Mouse (Mus musculus) gastrocnemius, adult 2 months (tissue): ENCODE measurements around the gene Scn4b. TPM values are rescaled to one million over a fixed set of nuclear protein-coding genes. Genes with fewer than 3 reads are reported as not detected.
A peak's percentile ranks its signal among the peaks of the same experiment; 100 is the strongest.

Experiments
- DNase-seq: peaks from one replicate; pipeline ENCODE4 v3.0.0; 2022
- H3K27ac ChIP-seq: fragments of 200-600 bp; 2 replicates; pipeline ENCODE4 v1.8.1; 2022; ENCODE audit warnings: mild to moderate bottlenecking
- H3K4me3 ChIP-seq: fragments of 200-600 bp; 2 replicates; pipeline ENCODE4 v1.8.1; 2022; ENCODE audit warnings: mild to moderate bottlenecking, moderate library complexity
- CTCF ChIP-seq: fragments of 200-600 bp; IDR thresholded peaks from 2 replicates; pipeline ENCODE4 v1.8.1; 2022; ENCODE audit warnings: antibody characterized with exemption, mild to moderate bottlenecking, moderate library complexity
- intact Hi-C: fragments of 180-260 bp; cut with DNase I; formaldehyde crosslinking; loops from one replicate; pipeline ENCODE4 v1.15.1; 2025
- long read RNA-seq, 2 experiments: library from polyadenylated mRNA; stranded (forward); transcript quantifications; one replicate each; pipeline ENCODE4 v2.0.0; 2021
- total RNA-seq, 2 experiments: library from RNA; stranded (reverse); gene quantifications; 2 replicates each; pipeline ENCODE4 v1.2.3; 2021

Scn4b gene
- total RNA-seq: 100 to 1,000 TPM; 201 to 246 TPM
- long read RNA-seq, experiment 1, full-length matches to known transcripts: 19 of 50 reads
- long read RNA-seq, experiment 1, partial matches to known transcripts: 31 of 50 reads
- long read RNA-seq, experiment 1, other reads (novel, unspliced or antisense): 0 of 50 reads
- long read RNA-seq, experiment 2, full-length matches to known transcripts: 35 of 70 reads
- long read RNA-seq, experiment 2, partial matches to known transcripts: 5 of 70 reads
- long read RNA-seq, experiment 2, other reads (novel, unspliced or antisense): 30 of 70 reads

DNA sequence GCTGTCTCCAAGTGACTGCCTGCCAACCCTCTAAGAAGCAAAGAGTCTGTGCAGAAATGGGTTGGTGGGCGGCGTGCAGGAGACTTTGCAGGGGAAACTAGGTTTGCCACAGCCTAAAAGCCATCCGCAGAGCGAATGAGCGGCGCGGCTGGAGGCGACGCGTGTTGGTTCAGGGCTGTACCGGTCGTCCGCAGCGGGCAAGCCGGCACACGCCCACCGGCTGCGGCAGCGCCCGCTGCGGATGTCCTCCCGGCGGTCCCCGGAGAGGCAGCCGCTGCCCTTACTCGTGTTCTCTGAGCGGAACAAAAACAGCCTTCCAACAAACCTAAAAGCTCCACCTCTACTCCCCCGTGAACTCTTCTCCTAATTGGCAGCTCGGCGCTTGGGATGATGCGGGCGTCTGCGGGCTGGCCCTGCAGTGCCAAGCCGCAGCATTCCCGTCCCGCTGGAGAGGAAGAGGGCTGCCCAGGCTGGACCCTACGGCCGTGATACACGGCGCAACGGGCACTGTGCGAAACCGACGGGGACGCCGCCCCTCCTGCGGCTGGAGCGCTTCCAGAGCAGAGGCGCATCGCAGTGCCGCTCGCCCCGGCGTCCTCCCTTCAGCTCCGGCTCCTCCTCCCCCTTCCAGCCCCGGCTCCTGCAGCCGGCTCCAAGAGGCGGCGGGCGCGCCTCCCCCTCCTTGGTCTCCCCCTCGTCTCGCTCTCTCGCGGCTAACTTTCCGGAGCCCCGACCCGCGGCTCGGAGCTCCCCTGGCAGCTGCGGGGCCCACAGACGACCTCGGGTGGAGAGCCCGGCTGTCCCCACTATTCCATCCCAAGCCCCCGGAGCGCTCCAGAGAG lies at the start of gene Scn4b:
TSS of gene Scn4b (plus strand) at position 205 of the 842 bp plus-strand sequence.
- no peak for TF ChIP-seq CTCF
- Histone ChIP-seq H3K27ac (peak within 1 kb of the TSS; percentile 94), H3K4me3 (peak within 1 kb of the TSS; percentile 78)
- peak; percentile 90 for DNase-seq
- intact Hi-C loops: no loop called here

DNA sequence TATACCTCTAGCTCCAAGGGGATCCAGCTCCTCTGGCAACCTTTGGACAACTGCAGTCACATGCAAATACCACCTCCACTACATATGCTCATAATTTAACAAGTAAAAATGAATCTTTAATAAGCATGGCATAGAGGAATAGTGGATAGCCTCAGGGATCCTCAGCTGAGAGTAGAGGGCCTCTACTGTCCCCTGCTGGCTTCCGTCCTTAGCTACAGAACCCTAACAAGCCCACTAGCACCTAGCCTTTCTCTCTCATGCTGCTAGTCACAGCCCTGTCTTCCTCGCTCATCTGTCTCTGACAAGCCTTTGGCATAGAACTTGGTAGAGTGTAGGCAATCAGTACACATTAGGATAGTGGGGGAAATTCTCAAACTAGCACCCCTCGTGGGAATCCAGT lies 47.4 kb upstream of the Scn4b start:
- peak; percentile 20; the same call in 1 of the 2 replicates for TF ChIP-seq CTCF
- Histone ChIP-seq H3K27ac (no peak overlapping the region), H3K4me3 (no peak overlapping the region)
- intact Hi-C loops: no loop called here
- DNase-seq: no peak

DNA sequence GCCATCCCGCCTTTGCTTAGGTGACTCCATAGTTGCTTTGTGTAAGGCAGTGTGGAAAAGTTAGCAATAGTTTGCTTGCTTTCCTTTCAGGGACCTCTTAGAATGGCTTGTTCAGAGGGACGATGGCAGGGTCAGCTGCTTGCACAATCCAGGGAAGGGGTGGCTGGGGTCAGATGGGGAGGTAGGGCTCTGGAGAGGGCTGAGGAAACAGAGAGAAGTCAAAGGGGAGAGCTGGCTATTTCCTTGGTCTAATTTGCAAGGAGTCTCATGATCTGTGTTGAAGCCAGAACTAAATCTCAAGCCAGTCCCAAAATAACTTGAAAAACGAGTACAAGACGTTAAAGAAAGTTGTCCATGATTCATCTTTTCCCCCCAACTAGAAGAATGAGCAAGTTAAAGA lies 45.6 kb upstream of the Scn4b start:
- no peak for DNase-seq
- TF ChIP-seq CTCF: no peak
- Histone ChIP-seq H3K4me3 (no peak overlapping the region), H3K27ac (peak overlapping the region; percentile 58)
- intact Hi-C loops: no loop called here

DNA sequence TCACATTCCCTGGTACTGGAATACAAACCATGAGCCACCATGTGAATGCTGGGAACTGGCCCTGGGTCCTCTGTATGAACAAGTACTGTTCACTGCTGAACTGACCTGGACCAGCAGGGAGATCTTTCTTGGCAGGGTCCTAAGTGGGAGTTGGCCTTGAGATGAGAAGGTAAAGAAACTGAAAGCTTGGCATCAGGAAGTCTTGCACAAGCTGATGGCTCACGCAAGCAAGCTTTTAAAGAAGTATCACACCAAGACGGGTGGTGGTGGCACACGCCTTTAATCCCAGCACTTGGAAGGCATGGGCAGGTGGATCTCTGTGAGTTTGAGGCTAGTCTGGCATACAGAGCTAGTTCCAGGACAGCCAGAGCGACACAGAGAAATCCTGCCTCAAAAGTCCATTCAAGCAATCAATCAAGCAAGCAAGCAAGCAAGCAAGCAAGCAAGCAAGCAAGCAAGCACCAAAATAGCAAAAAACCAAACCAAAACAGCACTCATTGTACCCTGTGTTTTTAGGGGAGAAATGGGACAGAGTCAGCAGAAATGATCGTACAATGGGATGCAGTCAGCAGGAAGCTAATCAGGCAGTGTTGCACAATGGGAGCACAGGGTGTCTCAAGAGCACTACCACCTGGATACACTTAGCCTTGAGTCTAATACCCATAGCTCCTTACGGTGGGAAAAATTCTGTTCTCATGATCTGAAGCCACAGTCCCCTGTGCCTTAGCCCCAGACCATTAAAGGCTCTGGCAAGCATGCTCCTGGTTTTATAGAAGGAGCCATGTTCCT lies 42.9 kb upstream of the Scn4b start:
- no peak overlapping the region for H3K4me3 ChIP-seq
- intact Hi-C loops: no loop called here

GRCm38 (mm10) chr9:45097877-45098276 lies 40.3 kb upstream of the Scn4b start:
- intact Hi-C loops: no loop called here
- TF ChIP-seq CTCF: no peak
- DNase-seq: no peak
- no peak overlapping the region for H3K4me3 ChIP-seq
- no peak overlapping the region for H3K27ac ChIP-seq

More for the DNA sequence above, 42.9 kb upstream of the Scn4b start:
- no peak for TF ChIP-seq CTCF
- DNase-seq: no peak
- no peak overlapping the region for H3K27ac ChIP-seq

DNA sequence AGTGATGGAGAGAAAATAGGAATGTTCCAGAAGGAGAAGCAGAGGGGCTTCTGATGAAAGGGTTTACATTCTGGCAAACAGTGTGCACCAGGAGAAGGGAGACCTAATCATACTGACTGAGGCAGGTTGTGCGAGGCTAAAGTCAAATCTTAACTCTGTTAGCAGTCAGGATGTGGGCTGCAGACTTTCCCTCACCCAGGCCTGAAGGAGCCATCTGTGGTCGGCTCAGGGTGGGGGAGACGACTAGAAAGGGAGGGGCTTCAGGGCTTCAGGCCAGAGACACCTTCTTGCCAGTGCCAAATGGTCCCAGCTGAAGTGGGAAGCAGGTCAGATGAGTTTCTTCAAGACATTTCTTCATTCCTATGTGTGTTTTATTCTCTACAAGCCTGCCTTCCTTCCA lies 39.8 kb upstream of the Scn4b start:
- TF ChIP-seq CTCF: no peak
- Histone ChIP-seq H3K27ac (no peak overlapping the region), H3K4me3 (no peak overlapping the region)
- intact Hi-C loops: no loop called here
- no peak for DNase-seq

GRCm38 (mm10) chr9:45102528-45102927 lies 35.7 kb upstream of the Scn4b start:
- DNase-seq: no peak
- no peak overlapping the region for H3K4me3 ChIP-seq
- intact Hi-C loops: no loop called here
- TF ChIP-seq CTCF: no peak
- no peak overlapping the region for H3K27ac ChIP-seq

- no peak for DNase-seq
- intact Hi-C loops: no loop called here
- no peak for TF ChIP-seq CTCF
- H3K27ac ChIP-seq: no peak overlapping the region
- H3K4me3 ChIP-seq: no peak overlapping the region
Observed at GRCm38 (mm10) chr9:45103211-45103979, 34.8 kb upstream of the Scn4b start.

DNA sequence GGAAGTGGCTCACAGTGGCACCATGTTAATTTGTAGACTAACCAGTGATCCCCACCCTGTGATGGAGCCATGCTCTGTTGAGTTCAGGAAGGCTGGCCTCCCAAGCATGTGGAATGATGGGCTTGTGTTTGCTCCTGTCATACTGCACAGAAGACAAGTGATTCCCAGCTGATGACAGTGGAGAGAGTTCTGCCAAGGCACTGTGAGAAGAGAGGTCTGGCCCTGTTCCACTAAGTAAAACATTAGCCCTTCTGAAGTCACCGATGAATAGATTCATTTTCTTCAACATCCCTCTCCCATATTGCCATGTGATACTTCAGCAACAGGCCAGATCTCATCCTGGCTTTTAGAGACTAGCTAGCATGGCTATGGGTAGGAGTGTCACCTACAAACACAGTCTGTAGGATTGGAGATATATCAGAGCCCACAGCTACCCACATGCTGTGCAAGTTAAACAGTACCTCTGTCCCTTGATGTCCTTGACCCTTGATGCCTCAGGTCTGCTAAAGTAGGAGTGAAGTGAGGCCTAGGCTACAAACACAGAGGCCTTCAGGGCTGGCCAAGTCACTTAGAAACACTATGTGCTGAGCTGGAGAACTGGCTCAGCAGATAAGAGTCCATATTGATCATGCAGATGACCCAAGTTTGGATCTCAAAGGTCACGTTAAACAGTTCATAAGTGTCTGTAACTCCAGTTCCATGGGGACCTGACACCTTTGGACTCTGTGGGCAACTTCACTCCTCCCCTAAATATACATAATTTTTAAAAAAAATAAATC lies 32.4 kb upstream of the Scn4b start:
- no peak overlapping the region for H3K27ac ChIP-seq
- no peak for DNase-seq
- H3K4me3 ChIP-seq: no peak overlapping the region
- intact Hi-C loops: no loop called here
- no peak for TF ChIP-seq CTCF

DNA sequence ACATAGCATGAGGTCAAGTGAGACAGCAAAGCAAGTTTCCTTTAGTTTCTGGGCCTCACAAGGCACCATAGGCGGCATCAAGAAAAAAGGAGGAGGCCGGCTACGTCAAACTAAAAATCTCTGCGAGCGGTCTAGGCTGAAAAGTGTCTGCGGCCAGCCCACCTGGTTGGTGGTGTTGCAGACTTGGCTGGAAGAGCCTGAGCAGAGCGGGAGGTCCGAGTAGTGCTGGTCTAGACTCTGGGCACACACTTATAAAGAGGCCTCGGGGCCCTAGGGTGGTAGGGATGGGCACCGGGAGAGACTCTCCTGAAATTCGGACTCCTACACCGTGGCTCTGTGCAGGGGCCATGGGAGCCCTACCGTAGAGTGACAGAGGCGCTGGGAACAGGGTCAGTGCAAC lies 22.5 kb upstream of the Scn4b start:
- intact Hi-C loops: no loop called here
- Histone ChIP-seq H3K27ac (peak overlapping the region; percentile 63), H3K4me3 (peak overlapping the region; percentile 58)
- no peak for TF ChIP-seq CTCF
- no peak for DNase-seq

GRCm38 (mm10) chr9:45116819-45117218 lies 21.4 kb upstream of the Scn4b start:
- intact Hi-C loops: no loop called here

More at GRCm38 (mm10) chr9:45116819-45117218, 21.4 kb upstream of the Scn4b start:
- no peak for TF ChIP-seq CTCF
- peak overlapping the region; percentile 24 for H3K27ac ChIP-seq
- DNase-seq: no peak
- H3K4me3 ChIP-seq: no peak overlapping the region
